Mouse (Mus musculus): ENCODE measurements at regions not wholly inside any gene's neighbourhood (a gene's known extent, or its start where the extent isn't known, plus 50 kb on each side); places are given as distances from the start of the nearest gene placed in this dataset.

- DNase-seq (ENCODE audit: low read depth, low spot score), result no peak
These were observed 332.5 kb upstream of the Meis1 start for GRCm38 (mm10) chr11:19351243-19351787.

- no peak for DNase-seq (ENCODE audit: low read depth, low spot score)
These were observed 334.9 kb upstream of the Meis1 start for GRCm38 (mm10) chr11:19353706-19354105.

- DNase-seq (ENCODE audit: low read depth, low spot score), result no peak
These were observed 336.4 kb upstream of the Meis1 start for GRCm38 (mm10) chr11:19355179-19355578.

GRCm38 (mm10) chr11:19356151-19356550 lies 337.4 kb upstream of the Meis1 start:
- no peak for DNase-seq (ENCODE audit: low read depth, low spot score)

GRCm38 (mm10) chr11:19369152-19369551 lies 350.4 kb upstream of the Meis1 start:
- no peak for DNase-seq (ENCODE audit: low read depth, low spot score)

- no peak for DNase-seq (ENCODE audit: low read depth, low spot score)
These were observed 354.7 kb upstream of the Meis1 start for GRCm38 (mm10) chr11:19373476-19373875.

- no peak for DNase-seq (ENCODE audit: low read depth, low spot score)
These were observed 362.1 kb upstream of the Meis1 start for GRCm38 (mm10) chr11:19380935-19381334.

- DNase-seq (ENCODE audit: low read depth, low spot score), result no peak
These were observed 370.4 kb upstream of the Meis1 start for GRCm38 (mm10) chr11:19389136-19389535.

GRCm38 (mm10) chr11:19392190-19392589 lies 373.4 kb upstream of the Meis1 start:
- DNase-seq (ENCODE audit: low read depth, low spot score), result no peak

- DNase-seq (ENCODE audit: low read depth, low spot score), result no peak
These were observed 375.6 kb upstream of the Meis1 start for GRCm38 (mm10) chr11:19394372-19394771.

GRCm38 (mm10) chr11:19400396-19400795 lies 381.6 kb upstream of the Meis1 start:
- no peak for DNase-seq (ENCODE audit: low read depth, low spot score)

GRCm38 (mm10) chr11:19420143-19420542 lies 401.4 kb upstream of the Meis1 start:
- DNase-seq (ENCODE audit: low read depth, low spot score), result no peak

- DNase-seq (ENCODE audit: low read depth, low spot score), result no peak
These were observed 404.5 kb upstream of the Meis1 start for GRCm38 (mm10) chr11:19423268-19423667.

GRCm38 (mm10) chr11:19423841-19424815 lies 405.3 kb upstream of the Meis1 start:
- no peak for DNase-seq (ENCODE audit: low read depth, low spot score)

GRCm38 (mm10) chr11:19427559-19427958 lies 408.8 kb upstream of the Meis1 start:
- no peak for DNase-seq (ENCODE audit: low read depth, low spot score)

GRCm38 (mm10) chr11:19433680-19434619 lies 415.2 kb upstream of the Meis1 start:
- DNase-seq (ENCODE audit: low read depth, low spot score), result no peak

GRCm38 (mm10) chr11:19438385-19438784 lies 419.6 kb upstream of the Meis1 start:
- no peak for DNase-seq (ENCODE audit: low read depth, low spot score)

- DNase-seq (ENCODE audit: low read depth, low spot score), result no peak
These were observed 423.2 kb upstream of the Meis1 start for GRCm38 (mm10) chr11:19441936-19442335.

GRCm38 (mm10) chr11:19455391-19456290 lies 436.9 kb upstream of the Meis1 start:
- DNase-seq (ENCODE audit: low read depth, low spot score), result no peak

- DNase-seq (ENCODE audit: low read depth, low spot score), result no peak
These were observed 437.8 kb upstream of the Meis1 start for GRCm38 (mm10) chr11:19456577-19456976.
